Mouse (Mus musculus) liver, embryonic 11.5 days (tissue): ENCODE data around the gene Cd33. TPM values are rescaled to one million over a fixed set of nuclear protein-coding genes. Genes with fewer than 3 reads are reported as not detected.

Experiments
- ATAC-seq: fragments of 200-750 bp; cut with Nextera tagmentation; replicated peaks from 2 replicates; pipeline ENCODE4 v1.8.0; 2017; ENCODE audit warnings: moderate number of reproducible peaks, mild to moderate bottlenecking, moderate TSS enrichment, moderate library complexity; ENCODE audit not compliant: low FRiP score
- DNase-seq: peaks from one replicate; pipeline ENCODE4 v3.0.0-alpha.2; 2017; ENCODE audit warnings: low spot score
- H3K27ac ChIP-seq: fragments of 300-500 bp; sonication (generic); 2 replicates; pipeline ENCODE4 v1.5.1; 2014; ENCODE audit warnings: mild to moderate bottlenecking, low read depth, low read length, control low read depth
- H3K27me3 ChIP-seq: fragments of 300-500 bp; sonication (generic); replicated peaks from 2 replicates; pipeline ENCODE4 v1.6.1; 2014; ENCODE audit warnings: low read length, mixed read lengths; ENCODE audit not compliant: control insufficient read depth, insufficient read depth
- H3K36me3 ChIP-seq: fragments of 300-500 bp; sonication (generic); 2 replicates; pipeline ENCODE4 v1.6.1; 2014; ENCODE audit warnings: mild to moderate bottlenecking, low read length, moderate library complexity, mixed read lengths; ENCODE audit not compliant: control insufficient read depth, insufficient read depth
- H3K4me1 ChIP-seq: fragments of 300-500 bp; sonication (generic); replicated peaks from 2 replicates; pipeline ENCODE4 v1.6.1; 2014; ENCODE audit warnings: low read length, mixed read lengths; ENCODE audit not compliant: control insufficient read depth, insufficient read depth
- H3K4me2 ChIP-seq: fragments of 300-500 bp; sonication (generic); 2 replicates; pipeline ENCODE4 v1.6.1; 2014; ENCODE audit warnings: mild to moderate bottlenecking, control low read depth, moderate library complexity
- H3K4me3 ChIP-seq: fragments of 300-500 bp; sonication (generic); 2 replicates; pipeline ENCODE4 v1.5.1; 2014; ENCODE audit warnings: low read depth, low read length, control low read depth
- H3K9ac ChIP-seq: fragments of 300-500 bp; sonication (generic); 2 replicates; pipeline ENCODE4 v1.6.1; 2014; ENCODE audit warnings: low read depth, low read length, control low read depth
- H3K9me3 ChIP-seq: fragments of 300-500 bp; sonication (generic); 2 replicates; pipeline ENCODE4 v1.6.1; 2016; ENCODE audit warnings: low read length, inconsistent platforms, mixed read lengths; ENCODE audit not compliant: control insufficient read depth
- WGBS: fragments of 180-500 bp; shearing (Covaris S2); extraction: QIAGEN DNeasy Blood & Tissue Kit; methylation state at CpG from one replicate; pipeline ENCODE4 v1.1.7; 2014; 5-methylcytosine and 5-hydroxymethylcytosine counted together
- polyA plus RNA-seq: library from polyadenylated mRNA; unstranded; fragments of >200 nt; fragmentation: Nextera tagmentation; extraction: Ambion mirVana; gene quantifications from 2 replicates; pipeline ENCODE4 v1.2.1, GENCODE M21; 2014

Cd33 gene
- polyA plus RNA-seq, 1 experiment from 2014 or later, result 1.6 TPM

GRCm38 (mm10) chr7:43490861-43491260 is 53.4 kb downstream of the Cd33 start:
- DNase-seq (no peak), ATAC-seq (no peak)
- H3K36me3 ChIP-seq, result no peaks in the 10 kb centered on the region
- 56% methylated on average over 9 of the region's 9 CpGs for WGBS
- no peak overlapping the region for H3K4me3 ChIP-seq
- no peak overlapping the region for H3K4me2 ChIP-seq
- no peak overlapping the region for H3K27ac ChIP-seq
- H3K27me3 ChIP-seq, result peaks cover 34% of the 10 kb centered on the region
- no peaks in the 10 kb centered on the region for H3K4me1 ChIP-seq
- no peak overlapping the region for H3K9ac ChIP-seq
- H3K9me3 ChIP-seq, result no peaks in the 10 kb centered on the region

- no peaks in the 10 kb centered on the region for H3K4me1 ChIP-seq
- no peak overlapping the region for H3K9ac ChIP-seq
- no peak overlapping the region for H3K27ac ChIP-seq
- H3K4me3 ChIP-seq, result peak overlapping the region; percentile 42
- peaks cover 30% of the 10 kb centered on the region for H3K27me3 ChIP-seq
- 4% methylated on average over 11 of the region's 13 CpGs for WGBS
- DNase-seq (peak; percentile 45), ATAC-seq (peak; percentile 49)
- H3K36me3 ChIP-seq, result no peaks in the 10 kb centered on the region
- no peaks in the 10 kb centered on the region for H3K9me3 ChIP-seq
- H3K4me2 ChIP-seq, result peak overlapping the region; percentile 59
Observed at GRCm38 (mm10) chr7:43490182-43490584, 54.0 kb downstream of the Cd33 start.

DNA sequence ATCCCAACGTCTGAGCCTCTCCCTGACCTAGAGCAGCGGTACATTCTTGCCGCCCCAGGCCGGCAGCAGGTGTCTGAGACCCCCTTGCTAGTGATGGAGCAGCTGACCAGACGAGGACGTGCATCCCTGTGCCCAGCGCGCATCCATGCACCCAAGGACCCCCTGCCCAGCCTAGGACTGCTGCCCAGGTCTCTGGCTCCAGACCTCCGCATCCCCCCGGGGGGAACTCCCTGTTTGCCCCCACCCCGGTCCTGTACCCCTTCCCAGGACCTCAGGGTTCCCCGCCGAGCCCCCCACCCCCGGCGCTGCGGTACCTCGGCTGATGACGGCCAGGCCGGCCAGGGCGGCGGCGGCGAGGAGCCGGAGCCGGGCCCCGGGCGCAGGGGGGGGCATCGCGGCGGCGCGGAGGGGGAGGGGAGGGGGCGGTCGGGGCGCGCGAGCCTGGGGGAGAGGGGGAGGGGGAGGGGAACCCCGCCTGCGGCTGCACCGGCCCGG is 54.5 kb downstream of the Cd33 start, which contains the start of gene Iglon5:
Gene Iglon5 (minus strand): TSS at position 445 of the 495 bp plus-strand sequence.
- ATAC-seq (0 out of 2 replicates have a peak, but pooled peaks have one; percentile 4), DNase-seq (no peak)
- Histone ChIP-seq H3K9ac (no peak within 1 kb of the TSS), H3K27ac (no peak within 1 kb of the TSS), H3K36me3 (no peaks in the 10 kb centered on the region), H3K27me3 (peaks cover 30% of the 10 kb centered on the region), H3K4me3 (peak within 1 kb of the TSS; percentile 42), H3K9me3 (no peaks in the 10 kb centered on the region), H3K4me1 (no peaks in the 10 kb centered on the region), H3K4me2 (peak within 1 kb of the TSS; percentile 59)
- 2% methylated on average over 23 of the region's 41 CpGs for WGBS

DNA sequence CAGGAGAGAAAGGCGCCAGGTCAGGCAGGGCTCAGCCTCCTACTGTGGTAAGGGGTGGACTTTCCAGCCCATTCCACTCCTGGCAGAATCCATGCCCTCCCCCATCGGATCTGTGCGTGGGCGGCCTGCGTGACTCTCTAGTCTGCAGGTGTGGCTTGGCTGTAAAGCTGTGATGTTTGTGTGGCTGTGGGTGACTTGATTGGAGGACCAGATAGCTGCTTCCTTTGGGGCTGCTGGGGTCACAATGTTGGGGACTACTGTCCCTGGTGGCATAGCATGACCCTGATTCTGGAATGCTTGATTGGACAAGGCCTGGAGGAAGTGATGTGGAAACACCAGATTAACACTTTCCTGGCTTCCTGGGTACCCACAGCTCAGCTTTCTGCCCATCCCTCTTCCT is 55.6 kb downstream of the Cd33 start:
- H3K36me3 ChIP-seq, result no peaks in the 10 kb centered on the region
- H3K4me2 ChIP-seq, result no peak overlapping the region
- DNase-seq (no peak), ATAC-seq (no peak)
- H3K27ac ChIP-seq, result no peak overlapping the region
- 27% methylated on average over 5 of the region's 5 CpGs for WGBS
- no peak overlapping the region for H3K4me3 ChIP-seq
- H3K9me3 ChIP-seq, result no peaks in the 10 kb centered on the region
- no peaks in the 10 kb centered on the region for H3K4me1 ChIP-seq
- H3K9ac ChIP-seq, result no peak overlapping the region
- peaks cover 30% of the 10 kb centered on the region for H3K27me3 ChIP-seq

- no peak for ATAC-seq
- Histone ChIP-seq H3K4me3 (no peak overlapping the region), H3K9me3 (no peaks in the 10 kb centered on the region), H3K27ac (no peak overlapping the region), H3K9ac (no peak overlapping the region), H3K27me3 (peaks cover 1% of the 10 kb centered on the region), H3K4me1 (no peaks in the 10 kb centered on the region), H3K4me2 (no peak overlapping the region), H3K36me3 (no peaks in the 10 kb centered on the region)
- WGBS, result 9% methylated on average over 10 of the region's 10 CpGs
- no peak for DNase-seq
Observed at GRCm38 (mm10) chr7:43483236-43483635, 61.0 kb downstream of the Cd33 start.

GRCm38 (mm10) chr7:43482090-43482716 is 62.0 kb downstream of the Cd33 start:
- ATAC-seq (no peak), DNase-seq (no peak)
- Histone ChIP-seq H3K4me3 (no peak overlapping the region), H3K36me3 (no peaks in the 10 kb centered on the region), H3K9me3 (no peaks in the 10 kb centered on the region), H3K4me1 (no peaks in the 10 kb centered on the region), H3K27ac (no peak overlapping the region), H3K4me2 (no peak overlapping the region), H3K27me3 (peaks cover 9% of the 10 kb centered on the region), H3K9ac (no peak overlapping the region)
- WGBS, result 66% methylated on average over 8 of the region's 8 CpGs

DNA sequence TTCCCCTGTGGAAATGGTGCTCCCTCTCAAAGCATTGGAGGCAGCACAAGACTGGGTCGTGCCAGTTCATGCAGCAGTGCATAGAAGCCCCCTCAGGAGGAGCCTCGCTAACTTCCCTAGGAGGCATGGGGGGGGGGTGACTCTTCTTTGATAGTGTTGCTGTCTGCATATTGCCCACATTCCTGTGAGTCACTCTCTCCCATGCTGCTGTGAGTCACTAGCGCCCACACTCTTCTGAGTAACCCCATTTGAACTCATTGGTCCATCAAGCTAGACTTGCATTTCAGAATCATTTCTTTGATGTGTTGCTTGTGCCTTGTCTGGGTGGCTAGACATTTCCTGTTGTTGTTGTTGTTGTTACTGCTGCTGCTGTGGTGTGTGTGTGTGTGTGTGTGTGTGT is 63.0 kb downstream of the Cd33 start:
- Histone ChIP-seq H3K27me3 (peaks cover 19% of the 10 kb centered on the region), H3K4me1 (no peaks in the 10 kb centered on the region), H3K9me3 (no peaks in the 10 kb centered on the region), H3K4me3 (no peak overlapping the region), H3K4me2 (no peak overlapping the region), H3K36me3 (no peaks in the 10 kb centered on the region), H3K9ac (no peak overlapping the region), H3K27ac (no peak overlapping the region)
- 70% methylated on average over 3 of the region's 3 CpGs for WGBS
- no peak for ATAC-seq
- DNase-seq, result no peak

- H3K27ac ChIP-seq, result no peak overlapping the region
- H3K36me3 ChIP-seq, result no peaks in the 10 kb centered on the region
- H3K9me3 ChIP-seq, result no peaks in the 10 kb centered on the region
- H3K27me3 ChIP-seq, result peaks cover 42% of the 10 kb centered on the region
- DNase-seq (no peak), ATAC-seq (no peak)
- WGBS, result 6% methylated on average over 13 of the region's 13 CpGs
- H3K4me1 ChIP-seq, result no peaks in the 10 kb centered on the region
- H3K9ac ChIP-seq, result no peak overlapping the region
- no peak overlapping the region for H3K4me2 ChIP-seq
- H3K4me3 ChIP-seq, result no peak overlapping the region
Observed at GRCm38 (mm10) chr7:43476376-43476775, 67.9 kb downstream of the Cd33 start.

DNA sequence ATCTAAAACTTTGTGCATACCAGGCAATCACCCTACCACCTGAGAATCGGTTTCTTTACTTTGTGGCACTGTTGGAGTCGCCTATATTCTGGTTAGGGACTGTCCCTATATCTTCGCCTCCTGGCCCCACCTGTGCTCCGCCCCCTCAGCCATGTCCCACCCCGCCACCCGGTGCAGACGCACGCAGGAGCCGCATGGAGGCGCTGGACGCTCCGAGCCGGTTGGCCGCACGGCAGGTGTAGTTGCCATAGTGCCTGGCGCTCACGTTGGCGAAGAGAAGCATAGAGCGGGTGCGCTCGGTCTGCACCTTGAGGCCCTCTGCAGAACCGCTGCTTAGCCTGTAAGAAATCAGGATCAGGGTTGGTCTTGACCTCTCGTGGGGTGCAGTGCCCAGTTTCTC is 68.5 kb downstream of the Cd33 start:
- Histone ChIP-seq H3K27ac (no peak overlapping the region), H3K9ac (no peak overlapping the region), H3K36me3 (no peaks in the 10 kb centered on the region), H3K4me1 (no peaks in the 10 kb centered on the region), H3K4me2 (no peak overlapping the region), H3K27me3 (peaks cover 42% of the 10 kb centered on the region), H3K9me3 (no peaks in the 10 kb centered on the region), H3K4me3 (no peak overlapping the region)
- WGBS, result 9% methylated on average over 23 of the region's 23 CpGs
- ATAC-seq, result no peak
- DNase-seq, result no peak
